Mouse (Mus musculus): ENCODE results near the gene Zcchc17.

- TF ChIP-seq CTCF (IDR thresholded peaks at IDR 0.05; ENCODE audit: control insufficient read depth, insufficient read depth, insufficient replicate concordance, low read depth, low read length) (no peak), POLR2A (IDR thresholded peaks at IDR 0.05; ENCODE audit: control insufficient read depth, low read depth, low read length) (no peak)
Measured at GRCm38 (mm10) chr4:130302285-130302870, 57.4 kb downstream of the Zcchc17 start.
